Mouse (Mus musculus): ENCODE data around the gene Il12rb1.

The Il12rb1 gene

GRCm38 (mm10) chr8:70827796-70828195 lies 19.5 kb downstream of the Il12rb1 start:
- no peak for DNase-seq (ENCODE audit: low spot score in 2 of 2)

DNA sequence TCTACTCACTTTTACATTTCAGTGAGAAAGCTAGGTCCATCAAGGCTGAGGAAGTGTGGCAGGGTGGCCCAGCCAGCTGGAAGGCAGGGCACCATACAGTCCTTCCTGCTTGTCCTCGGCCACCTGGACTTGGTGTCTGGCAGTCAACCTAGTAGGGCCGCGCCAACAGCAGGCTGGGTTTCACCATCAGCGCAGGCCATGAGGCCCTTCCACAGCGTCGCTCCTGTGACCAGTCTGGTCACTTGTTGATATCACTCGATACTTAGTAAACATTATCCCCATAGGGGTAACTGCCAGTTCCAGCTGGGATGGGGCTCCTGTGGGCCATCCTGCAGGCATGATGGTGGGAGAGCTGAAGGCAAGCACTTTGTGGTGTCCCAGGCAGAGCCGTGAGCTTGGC lies 23.3 kb downstream of the Il12rb1 start:
- DNase-seq (ENCODE audit: low spot score in 2 of 2), result no peak

- DNase-seq (ENCODE audit: low spot score in 2 of 2), result no peak
Measured at GRCm38 (mm10) chr8:70832371-70832770, 24.1 kb downstream of the Il12rb1 start.

DNA sequence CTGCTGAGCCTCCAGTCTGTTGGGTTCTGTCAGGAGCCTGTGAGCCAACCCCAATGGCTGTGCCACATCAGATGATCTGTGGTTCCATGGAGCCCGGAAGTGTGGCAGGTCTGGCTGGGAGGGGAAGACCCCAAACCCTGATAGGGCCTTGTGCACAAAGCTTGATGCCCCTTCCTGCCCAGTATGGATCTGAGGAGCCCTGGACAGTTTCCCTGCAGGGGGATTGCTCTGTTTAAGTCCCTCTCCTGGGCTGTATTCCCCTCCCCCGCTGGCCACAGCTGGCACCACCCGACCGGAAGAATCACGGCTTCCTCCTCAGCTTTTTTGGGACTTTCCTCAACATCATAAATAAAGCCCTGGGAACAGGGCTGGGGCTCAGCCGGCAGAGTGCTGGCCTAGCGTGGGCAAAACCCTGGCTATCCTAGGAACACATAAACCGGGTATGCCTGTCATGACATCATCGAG lies 24.8 kb downstream of the Il12rb1 start:
- DNase-seq (ENCODE audit: low spot score in 2 of 2), result peak; percentile 48 to 59

- peak; percentile 76 to 84 for DNase-seq (ENCODE audit: low spot score in 2 of 2)
Measured at GRCm38 (mm10) chr8:70833520-70833919, 25.3 kb downstream of the Il12rb1 start.

DNA sequence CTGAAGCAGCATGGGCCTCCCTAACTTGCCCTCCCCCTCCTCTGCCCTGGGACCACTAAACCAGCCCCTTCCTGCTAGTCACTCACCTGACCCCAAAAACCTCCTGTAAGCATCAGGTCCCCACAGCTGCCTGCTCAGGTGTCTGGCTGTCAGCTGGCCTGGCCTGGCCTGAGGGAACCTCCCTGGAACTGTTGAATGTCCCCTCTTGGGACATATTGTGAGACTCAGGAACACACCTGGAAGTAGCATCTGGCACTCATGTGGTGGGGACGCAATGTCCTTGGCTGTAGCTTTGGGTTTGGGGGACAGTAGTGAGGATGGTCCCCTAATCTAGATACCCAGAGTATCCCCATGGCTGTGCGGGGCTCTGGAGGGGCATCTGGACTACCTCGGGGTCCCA lies 25.8 kb downstream of the Il12rb1 start:
- no peak for DNase-seq (ENCODE audit: low spot score in 2 of 2)

- DNase-seq (ENCODE audit: low spot score in 2 of 2), result no peak
Measured at GRCm38 (mm10) chr8:70836666-70837065, 28.4 kb downstream of the Il12rb1 start.

DNA sequence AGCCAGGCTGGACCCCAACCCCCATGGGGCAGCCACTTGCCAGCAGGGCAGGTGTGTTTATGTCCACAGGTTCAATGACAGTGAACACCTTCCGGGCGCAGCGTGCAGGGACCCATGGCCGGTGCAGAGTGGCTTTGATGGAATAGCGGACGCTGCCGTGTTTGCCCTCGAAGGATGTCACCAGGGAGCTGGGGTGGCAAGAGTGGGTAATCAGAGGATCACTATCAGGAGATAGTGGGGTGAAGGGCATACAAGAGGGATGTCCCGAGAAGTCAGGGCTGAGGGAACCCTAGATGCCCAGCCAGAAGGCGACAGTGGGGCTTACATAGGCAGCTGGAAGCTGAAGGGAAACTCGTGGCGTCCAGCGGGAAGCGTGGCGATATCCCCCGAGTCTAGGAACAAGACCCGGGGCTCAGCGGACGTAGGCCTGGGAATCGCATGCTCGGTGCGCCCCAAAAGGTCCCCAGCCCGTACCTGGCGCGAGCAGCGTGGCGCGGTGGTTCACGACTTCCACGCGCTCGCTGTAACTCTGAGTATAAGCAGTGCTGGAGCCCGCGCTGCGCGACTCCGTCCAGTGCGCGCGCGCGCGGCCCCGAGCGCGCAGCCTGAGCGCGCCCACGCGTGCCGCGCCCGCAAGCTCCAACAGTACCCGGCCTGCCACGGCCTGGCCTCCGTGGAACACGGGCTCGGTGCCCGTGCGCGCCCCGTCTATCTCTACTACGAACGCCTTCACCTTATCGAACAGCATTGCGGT lies 30.6 kb downstream of the Il12rb1 start:
- peak in 1 of 2 experiments; percentile 44 for DNase-seq (ENCODE audit: low spot score in 2 of 2)

- DNase-seq (ENCODE audit: low spot score in 2 of 2), result peak; percentile 100
Measured at GRCm38 (mm10) chr8:70839408-70840351, 31.4 kb downstream of the Il12rb1 start, which contains the start of gene Arrdc2. Gene Arrdc2 (minus strand): TSS chr8:70839720.

GRCm38 (mm10) chr8:70840590-70840989 lies 32.3 kb downstream of the Il12rb1 start:
- DNase-seq (ENCODE audit: low spot score in 2 of 2), result no peak

DNA sequence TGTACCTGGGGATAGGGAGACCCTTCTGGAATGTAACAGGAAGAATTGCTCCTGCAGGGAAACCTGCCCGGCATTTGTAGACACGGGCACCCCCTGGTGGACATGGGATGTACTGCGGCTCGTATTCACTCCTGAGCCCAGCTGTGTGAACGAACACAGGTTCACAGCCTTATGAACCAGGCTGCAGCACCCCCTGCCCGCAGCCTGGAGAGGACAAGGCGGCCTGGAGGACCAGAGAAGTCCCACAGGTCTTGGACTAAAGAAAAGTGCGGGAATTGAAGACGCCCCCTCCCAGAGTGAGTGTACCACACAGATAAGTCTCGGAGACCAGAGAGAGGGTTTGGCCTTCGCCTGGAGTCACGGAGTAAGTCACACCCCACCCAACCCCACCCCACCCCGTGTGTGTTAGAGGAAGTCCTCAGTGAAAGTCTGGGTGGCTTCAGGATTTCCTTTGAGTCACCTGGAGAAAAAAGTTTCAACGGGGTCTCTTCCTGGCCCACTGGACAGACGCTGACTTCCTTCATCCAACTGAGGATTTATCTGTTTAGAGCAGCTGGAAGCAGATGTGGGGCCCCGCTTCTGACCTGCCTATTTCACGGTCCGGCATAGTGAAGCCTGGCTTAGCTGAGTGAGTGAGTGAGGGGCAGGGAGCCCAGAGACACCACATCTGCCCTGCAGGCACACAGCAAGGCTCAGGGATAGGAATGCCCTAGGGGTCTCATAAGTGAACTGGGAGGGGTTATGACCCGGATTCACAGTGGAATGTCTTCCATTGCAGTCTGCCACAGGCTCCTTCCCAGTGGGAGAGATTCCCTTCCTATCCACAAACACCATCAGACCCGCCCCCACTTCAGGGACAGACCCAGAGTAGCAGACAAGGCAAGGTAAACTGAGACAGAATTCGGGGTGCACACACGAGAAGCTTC lies 33.2 kb downstream of the Il12rb1 start:
- peak; percentile 73 to 89 for DNase-seq (ENCODE audit: low spot score in 2 of 2)

- no peak for DNase-seq (ENCODE audit: low spot score in 2 of 2)
Measured at GRCm38 (mm10) chr8:70842484-70842883, 34.2 kb downstream of the Il12rb1 start.

- DNase-seq (ENCODE audit: low spot score in 2 of 2), result no peak
Measured at GRCm38 (mm10) chr8:70843214-70843773, 35.0 kb downstream of the Il12rb1 start.

DNA sequence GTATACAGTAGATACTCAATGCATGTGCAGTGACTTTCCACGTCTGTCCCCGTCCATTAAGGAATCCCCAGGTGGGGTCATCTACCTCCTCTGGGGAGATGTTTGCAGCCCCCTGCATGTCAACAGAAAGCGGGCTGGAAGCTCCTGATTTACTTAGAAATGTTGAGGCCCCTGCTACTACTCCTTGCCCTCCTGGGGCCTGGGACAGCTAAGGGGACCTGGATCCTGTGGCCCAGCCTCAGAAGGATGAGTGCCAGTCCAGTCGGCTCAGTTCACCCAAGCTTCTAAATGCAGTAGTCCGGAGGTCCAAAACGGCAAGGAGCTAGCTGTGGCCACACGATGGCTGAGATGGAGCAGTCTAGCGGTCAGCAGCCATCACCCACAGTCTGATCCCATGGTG lies 35.7 kb downstream of the Il12rb1 start:
- no peak for DNase-seq (ENCODE audit: low spot score in 2 of 2)

DNA sequence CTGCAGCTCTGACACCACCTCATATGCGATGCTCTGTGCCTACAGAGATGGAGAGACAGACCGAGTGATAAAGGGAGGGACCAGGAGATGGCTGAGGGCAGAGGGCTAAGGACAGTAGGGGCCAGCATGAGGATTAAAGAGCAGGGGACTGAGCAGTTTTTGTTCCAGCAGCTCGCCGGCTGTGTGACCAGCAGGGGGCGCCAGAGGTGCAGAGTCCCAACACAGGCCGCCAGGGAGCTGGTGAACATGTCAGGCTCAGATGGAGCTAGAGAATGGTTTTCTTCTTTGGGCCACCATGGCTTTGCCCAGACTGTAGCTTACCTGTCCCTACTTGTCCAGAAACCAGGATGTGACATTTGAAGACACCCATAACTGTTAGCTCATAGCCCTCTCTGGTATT lies 36.3 kb downstream of the Il12rb1 start:
- peak; percentile 67 to 84 for DNase-seq (ENCODE audit: low spot score in 2 of 2)

GRCm38 (mm10) chr8:70845108-70845507 lies 36.9 kb downstream of the Il12rb1 start:
- no peak for DNase-seq (ENCODE audit: low spot score in 2 of 2)

DNA sequence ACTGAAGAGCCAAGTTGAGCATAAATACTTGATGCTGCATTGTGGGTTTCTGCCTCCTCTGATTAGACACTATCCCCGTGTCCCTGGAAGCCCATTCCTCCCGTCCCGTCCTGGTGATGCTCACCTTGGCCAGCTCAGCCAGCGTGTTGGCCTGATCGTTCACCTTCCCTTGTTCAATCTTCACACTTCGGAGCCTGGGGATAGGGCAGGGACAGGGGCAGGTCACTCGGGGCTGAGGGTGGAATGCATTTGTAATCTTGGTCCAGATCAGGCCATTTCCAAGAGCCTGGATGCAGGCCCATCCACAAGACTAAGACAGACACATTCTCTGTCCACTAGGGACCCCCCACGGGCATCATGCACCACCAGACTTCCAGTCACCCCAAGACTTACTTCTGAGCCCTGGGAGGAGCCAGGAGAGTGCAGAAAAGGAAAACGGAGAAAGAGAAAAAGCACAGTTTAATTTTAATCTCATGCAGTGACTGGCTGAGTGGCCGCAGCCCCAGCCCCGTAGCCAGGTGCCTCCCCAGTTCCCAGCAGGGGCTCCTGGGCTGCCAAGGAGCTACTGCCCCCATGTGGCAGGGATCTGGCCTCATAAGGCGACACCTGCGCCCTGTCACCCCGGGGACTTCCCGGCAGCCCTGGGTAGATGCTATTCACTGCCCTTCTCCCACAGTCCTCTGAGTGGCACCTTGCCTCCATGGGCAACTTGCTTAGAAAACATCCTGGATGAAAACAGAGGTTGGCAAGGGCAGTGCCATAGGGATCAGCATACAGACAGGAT lies 38.3 kb downstream of the Il12rb1 start:
- DNase-seq (ENCODE audit: low spot score in 2 of 2), result no peak

GRCm38 (mm10) chr8:70849333-70849990 lies 41.2 kb downstream of the Il12rb1 start:
- peak; percentile 69 to 81 for DNase-seq (ENCODE audit: low spot score in 2 of 2)

GRCm38 (mm10) chr8:70850132-70850845 lies 42.0 kb downstream of the Il12rb1 start:
- no peak for DNase-seq (ENCODE audit: low spot score in 2 of 2)

All from heart, adult 9 months (tissue).